ENCODE assay signal across 9 mouse cellular contexts in the genomic region with DNA sequence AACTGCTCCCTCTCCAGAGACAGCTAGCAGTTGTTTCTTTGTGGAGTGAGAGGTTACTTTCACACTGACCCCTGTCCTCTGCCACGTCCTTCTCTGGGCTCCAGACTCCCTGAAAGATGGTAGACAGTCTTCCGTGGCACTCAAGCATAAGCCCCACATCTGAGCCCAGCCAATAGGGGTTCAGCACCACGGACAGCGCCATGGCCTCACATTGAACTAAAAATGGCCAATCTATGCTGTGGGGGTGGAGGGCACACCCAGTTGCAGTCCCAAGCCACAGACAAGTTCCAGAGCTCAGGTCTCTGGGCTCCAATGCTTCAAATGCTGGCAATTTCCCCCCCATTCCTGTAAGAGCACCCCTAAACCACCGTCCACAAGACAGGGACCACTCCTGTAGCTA. TPM values are rescaled to one million over a fixed set of nuclear protein-coding genes. Genes with fewer than 3 reads are reported as not detected.
DNase-seq lines count a peak whose midpoint lies in the region; ATAC-seq and TF ChIP-seq lines count a peak whose summit lies in the region.
"Had no signal": no experiment of that assay in that cellular context is flagged by ENCODE, and none has a peak within 500 bp of the region (broad histone marks: within the 10 kb centered on the region; RNA-seq: fewer than 3 reads in every experiment).

No protein-coding gene starts in this region.

- TF ChIP-seq POLR2A in CH12.LX (IDR thresholded peaks at IDR 0.05; ENCODE audit: low read depth, low read length): no peak

- no peak for TF ChIP-seq RAD21 in CH12.LX (IDR thresholded peaks at IDR 0.05; ENCODE audit: low read depth, low read length)

- dilution Hi-C loops in CH12.LX (cut with MboI; ENCODE audit: extremely low pct_ligation_motif_present, extremely low pct_unique_long_range_greater_than_20kb, low sequenced_read_pairs): no loop called here

- no peak for TF ChIP-seq EP300 in CH12.LX (IDR thresholded peaks at IDR 0.05; ENCODE audit: low read length)

- no peaks in the 10 kb centered on the region for H3K9me3 ChIP-seq in forebrain, embryonic 12.5 days
- no peaks in the 10 kb centered on the region for H3K9me3 ChIP-seq in forebrain, embryonic 16.5 days (ENCODE audit: control insufficient read depth, low read length)
- H3K9me3 ChIP-seq in CH12.LX (replicated peaks; ENCODE audit: low read length): no peaks in the 10 kb centered on the region
- H3K9me3 ChIP-seq: hindbrain, embryonic 15.5 days had no signal

- TF ChIP-seq CTCF in CH12.LX (conservative IDR thresholded peaks at IDR 0.05 in 1 of 2, IDR thresholded peaks at IDR 0.05 in 1 of 2; ENCODE audit: low read depth in 2 of 2, low read length in 2 of 2): no peak

- peaks cover 2% of the 10 kb centered on the region; the same call in 1 of the 2 replicates for H3K27me3 ChIP-seq in forebrain, embryonic 12.5 days
- peaks cover 6% of the 10 kb centered on the region; the same call in 1 of the 2 replicates for H3K27me3 ChIP-seq in forebrain, embryonic 16.5 days (replicated peaks; ENCODE audit: control insufficient read depth, insufficient read depth, low read length)
- peaks cover 53% of the 10 kb centered on the region for H3K27me3 ChIP-seq in CH12.LX (replicated peaks)
- H3K27me3 ChIP-seq: hindbrain, embryonic 15.5 days had no signal

- H3K4me3 ChIP-seq in forebrain, embryonic 12.5 days (replicated peaks): no peak overlapping the region
- H3K4me3 ChIP-seq in forebrain, embryonic 16.5 days (replicated peaks; ENCODE audit: low read length): no peak overlapping the region
- no peak overlapping the region for H3K4me3 ChIP-seq in CH12.LX (replicated peaks in 1 of 3; ENCODE audit: low read depth in 2 of 3, low read length in 2 of 3, poor library complexity in 1 of 3)
- H3K4me3 ChIP-seq: hindbrain, embryonic 15.5 days had no signal

- H3K36me3 ChIP-seq in forebrain, embryonic 12.5 days (replicated peaks): no peaks in the 10 kb centered on the region
- no peaks in the 10 kb centered on the region for H3K36me3 ChIP-seq in forebrain, embryonic 16.5 days (ENCODE audit: control insufficient read depth, insufficient read depth)
- no peaks in the 10 kb centered on the region for H3K36me3 ChIP-seq in CH12.LX (replicated peaks in 1 of 2; ENCODE audit: control insufficient read depth in 1 of 2, insufficient read depth in 1 of 2, low read length in 1 of 2)
- H3K36me3 ChIP-seq: hindbrain, embryonic 15.5 days had no signal

- in situ Hi-C loops in CH12.LX (cut with MboI; ENCODE audit: low pct_ligation_motif_present, low pct_unique_long_range_greater_than_20kb, low sequenced_read_pairs): no loop called here

- DNase-seq in CH12.LX (ENCODE audit: extremely low read depth): peak; percentile 58
- DNase-seq in hindlimb bud, embryonic 11.5 days (ENCODE audit: extremely low spot score, low read depth, low spot score): peak; percentile 73
- DNase-seq in thymus, postnatal 4 days: peak; percentile 84
- no peak for DNase-seq in cerebellum, adult 9-10 months

- peaks cover 31% of the 10 kb centered on the region for H3K4me1 ChIP-seq in forebrain, embryonic 12.5 days
- H3K4me1 ChIP-seq in forebrain, embryonic 16.5 days (replicated peaks; ENCODE audit: control insufficient read depth, insufficient read depth, low read length): peaks cover 5% of the 10 kb centered on the region; the same call in 1 of the 2 replicates
- H3K4me1 ChIP-seq in CH12.LX (ENCODE audit: control insufficient read depth in 1 of 2, insufficient read depth in 2 of 2): peaks cover 6 to 13% of the 10 kb centered on the region in 2 experiments

- H3K27ac ChIP-seq in forebrain, embryonic 12.5 days: peak overlapping the region; percentile 19; the same call in 1 of the 2 replicates
- no peak overlapping the region for H3K27ac ChIP-seq in forebrain, embryonic 16.5 days (ENCODE audit: low read length)
- no peak overlapping the region for H3K27ac ChIP-seq in CH12.LX (ENCODE audit: insufficient read depth, low read depth)
- H3K27ac ChIP-seq: hindbrain, embryonic 15.5 days had no signal

- WGBS in forebrain, embryonic 12.5 days: 6% methylated on average over 5 of the region's 5 CpGs
- 12% methylated on average over 5 of the region's 5 CpGs for WGBS in forebrain, embryonic 16.5 days

- H3K79me2 ChIP-seq in CH12.LX (replicated peaks; ENCODE audit: control insufficient read depth, extremely low read depth, insufficient read depth, poor library complexity, severe bottlenecking): no peaks in the 10 kb centered on the region

- no peak overlapping the region for H3K4me2 ChIP-seq in forebrain, embryonic 12.5 days
- H3K4me2 ChIP-seq in forebrain, embryonic 16.5 days (ENCODE audit: low read length): no peak overlapping the region
- no peak overlapping the region for H3K4me2 ChIP-seq in CH12.LX (ENCODE audit: insufficient read depth, low read depth, poor library complexity, severe bottlenecking)
- H3K4me2 ChIP-seq: hindbrain, embryonic 15.5 days had no signal

- no peak for ATAC-seq in forebrain, embryonic 12.5 days (ENCODE audit: low FRiP score)
- no peak for ATAC-seq in forebrain, embryonic 16.5 days
- peak; percentile 95 for ATAC-seq in common myeloid progenitor, adult 5-6 weeks (replicated peaks; ENCODE audit: low read depth, poor library complexity, severe bottlenecking)
- peak; percentile 81 for ATAC-seq in megakaryocyte-erythroid progenitor cell, adult 5-6 weeks (replicated peaks; ENCODE audit: low FRiP score, low TSS enrichment, poor library complexity, severe bottlenecking)

- no peak overlapping the region for H3K9ac ChIP-seq in forebrain, embryonic 12.5 days
- no peak overlapping the region for H3K9ac ChIP-seq in forebrain, embryonic 16.5 days (replicated peaks; ENCODE audit: low read depth, low read length)
- no peak overlapping the region for H3K9ac ChIP-seq in CH12.LX (ENCODE audit: insufficient read depth, low read depth)
- H3K9ac ChIP-seq: hindbrain, embryonic 15.5 days had no signal

TF ChIP-seq in CH12.LX, 34 proteins besides CTCF, POLR2A, EP300 and RAD21:
- TF ChIP-seq USF1 (IDR thresholded peaks at IDR 0.05; ENCODE audit: low read depth, low read length) (no peak), ZMIZ1 (IDR thresholded peaks at IDR 0.05; ENCODE audit: low read depth, low read length) (no peak), UBTF (IDR thresholded peaks at IDR 0.05; ENCODE audit: low read depth, low read length) (no peak), MAX (IDR thresholded peaks at IDR 0.05; ENCODE audit: low read length) (no peak), BHLHE40 (IDR thresholded peaks at IDR 0.05; ENCODE audit: low read depth, low read length) (no peak), MEF2A (IDR thresholded peaks at IDR 0.05; ENCODE audit: borderline replicate concordance, low read depth, low read length) (no peak)

RNA-seq across cellular contexts. Expression of gene Rapgef1, which starts 45.9 kb away (rescaled TPM):
- 22.3 and 24.0 TPM in 2 replicates for polyA plus RNA-seq in forebrain, embryonic 12.5 days (2016; fragmentation: Nextera tagmentation; extraction: Ambion mirVana)
- polyA plus RNA-seq in forebrain, embryonic 16.5 days (2015; fragmentation: Nextera tagmentation; extraction: Ambion mirVana): 22.0 and 22.5 TPM in 2 replicates
- total RNA-seq in CH12.LX (2012; rRNA removed) (149 and 185 TPM in 2 replicates), CH12.LX (2014; rRNA removed) (84.0 and 86.5 TPM in 2 replicates)
- polyA plus RNA-seq in CH12.LX (2012; ENCODE audit: insufficient read length, low read depth): 143 and 170 TPM in 2 replicates
- 25.4 and 40.5 TPM in 2 replicates for total RNA-seq in common myeloid progenitor, adult 5-6 weeks (2017)
- total RNA-seq in megakaryocyte-erythroid progenitor cell, adult 5-6 weeks (2014; fragmentation: Nextera tagmentation): 52.4 and 58.0 TPM in 2 replicates
- total RNA-seq in megakaryocyte-erythroid progenitor cell, adult 5-6 weeks (2017): 30.6 and 41.4 TPM in 2 replicates

Comparison
In these comparisons a context has a peak if more than half of its experiments do, and no peak if none do; other contexts are left out.
1. ATAC-seq: peak in common myeloid progenitor, adult 5-6 weeks (single experiment) and megakaryocyte-erythroid progenitor cell, adult 5-6 weeks (single experiment); none in forebrain, embryonic 12.5 days (single experiment) and forebrain, embryonic 16.5 days (single experiment).